Mouse (Mus musculus) spleen, embryonic (tissue): ENCODE results near the gene 2310057M21Rik.

ENCODE experiments used
- CTCF ChIA-PET: fragments of 350-600 bp; sonication (Branson Sonifier 250); formaldehyde crosslinking; loops from one replicate; lab custom pipeline; 2022; lab: Charles Lee

The 2310057M21Rik gene

GRCm38 (mm10) chr7:131322192-131322591, 40.4 kb downstream of the 2310057M21Rik start, which contains the start of gene Cuzd1:
TSS of gene Cuzd1 (minus strand) at chr7:131322292.
- CTCF ChIA-PET, result no interaction called here

GRCm38 (mm10) chr7:131318340-131318739, 44.2 kb downstream of the 2310057M21Rik start:
- CTCF ChIA-PET, result no interaction called here

GRCm38 (mm10) chr7:131317587-131317986, 45.0 kb downstream of the 2310057M21Rik start:
- CTCF ChIA-PET, result no interaction called here

- CTCF ChIA-PET, result no interaction called here
Observed at GRCm38 (mm10) chr7:131314493-131314892, 48.1 kb downstream of the 2310057M21Rik start.

GRCm38 (mm10) chr7:131306733-131307132, 55.8 kb downstream of the 2310057M21Rik start:
- CTCF ChIA-PET, result no interaction called here

GRCm38 (mm10) chr7:131303340-131303739, 59.2 kb downstream of the 2310057M21Rik start:
- CTCF ChIA-PET, result no interaction called here

- CTCF ChIA-PET, result no interaction called here
Observed at GRCm38 (mm10) chr7:131297151-131297550, 65.4 kb downstream of the 2310057M21Rik start.
